Mouse (Mus musculus): ENCODE results near the gene Spef2.
"Not testable (repeated sequence)": the region's sequence is repeated elsewhere in the genome, so short reads cannot be mapped to it uniquely, and the experiment has no call there.

Gene Spef2

DNA sequence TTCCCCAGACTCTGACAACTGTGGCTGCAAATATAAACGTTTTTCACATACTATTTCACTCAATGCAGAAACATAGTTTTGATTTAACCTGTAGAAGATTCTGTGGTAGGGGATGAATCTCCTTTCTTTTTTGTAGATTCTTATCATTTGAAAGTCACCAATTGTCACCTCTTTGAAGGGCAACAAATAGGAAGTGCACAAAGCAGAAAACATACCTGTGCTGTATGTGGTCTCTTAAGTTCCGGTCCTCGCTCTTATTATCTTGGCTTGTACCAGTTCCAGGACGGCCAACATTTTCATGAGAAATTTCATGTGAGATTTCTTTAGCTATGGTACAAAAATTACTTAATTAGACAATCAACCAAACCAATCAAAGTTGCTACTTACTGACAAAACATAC lies 80.1 kb downstream of the Spef2 start:
- DNase-seq (ENCODE audit: low spot score in 2 of 2) = no peak

DNA sequence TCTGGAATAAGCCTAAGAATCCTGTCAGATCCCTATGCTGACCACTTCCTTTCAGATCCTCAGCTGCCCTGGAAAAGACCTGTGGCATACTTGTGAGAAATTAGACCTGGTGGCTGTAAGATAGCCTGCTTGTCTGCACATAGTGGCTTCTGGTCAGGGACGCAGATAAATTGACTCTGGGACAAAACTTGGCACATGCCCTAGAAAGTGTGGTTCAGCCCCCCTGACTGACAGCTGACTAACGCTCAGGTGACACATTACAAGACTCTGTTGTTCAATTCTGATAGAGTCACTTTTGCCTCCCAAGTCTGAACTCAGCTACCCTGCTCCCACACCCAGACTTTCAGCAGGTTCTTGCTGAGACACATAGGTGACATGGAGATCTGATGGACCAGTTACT lies 83.7 kb downstream of the Spef2 start:
- not testable (repeated sequence) for DNase-seq (ENCODE audit: low spot score in 2 of 2)

DNA sequence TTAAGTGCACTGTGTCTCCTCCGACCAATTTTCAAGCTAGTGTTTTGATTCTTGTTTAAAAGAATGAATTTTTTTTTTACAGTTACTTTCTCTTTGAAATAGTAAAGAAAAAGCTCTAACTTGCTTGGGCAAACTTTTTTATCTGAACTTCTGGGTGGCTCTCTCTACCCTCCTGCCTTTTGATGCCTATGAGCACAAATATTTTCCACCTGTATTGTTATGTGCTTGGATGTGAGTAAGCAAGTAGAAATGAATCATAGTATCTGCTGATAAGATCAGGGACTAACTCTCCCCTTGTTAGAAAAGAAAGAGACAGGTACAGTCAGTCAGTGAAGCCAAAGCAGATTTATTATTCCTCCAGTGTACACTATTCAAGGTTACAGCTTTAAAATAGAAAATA lies 87.5 kb downstream of the Spef2 start:
- no peak for DNase-seq (ENCODE audit: low spot score in 2 of 2)

DNA sequence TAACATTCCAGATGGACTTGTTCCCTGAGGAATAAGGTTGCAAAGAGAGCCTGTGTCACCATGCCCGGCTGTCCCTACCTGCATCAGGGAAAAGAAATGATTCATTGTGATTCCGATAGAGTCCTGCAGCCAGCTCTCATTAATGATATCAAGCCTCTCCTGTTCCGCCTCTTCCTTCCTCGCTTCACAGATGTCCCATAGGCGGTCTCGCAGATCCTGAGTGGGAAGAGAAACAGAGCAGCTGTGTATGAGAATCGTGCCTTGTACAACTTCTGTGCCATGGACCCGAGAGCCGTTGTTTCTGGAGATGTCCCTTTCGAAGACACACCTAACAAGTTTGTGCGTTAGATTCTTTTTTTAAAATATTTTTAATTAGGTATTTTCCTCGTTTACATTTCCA lies 114.2 kb downstream of the Spef2 start:
- no peak for DNase-seq (ENCODE audit: low spot score in 2 of 2)

DNA sequence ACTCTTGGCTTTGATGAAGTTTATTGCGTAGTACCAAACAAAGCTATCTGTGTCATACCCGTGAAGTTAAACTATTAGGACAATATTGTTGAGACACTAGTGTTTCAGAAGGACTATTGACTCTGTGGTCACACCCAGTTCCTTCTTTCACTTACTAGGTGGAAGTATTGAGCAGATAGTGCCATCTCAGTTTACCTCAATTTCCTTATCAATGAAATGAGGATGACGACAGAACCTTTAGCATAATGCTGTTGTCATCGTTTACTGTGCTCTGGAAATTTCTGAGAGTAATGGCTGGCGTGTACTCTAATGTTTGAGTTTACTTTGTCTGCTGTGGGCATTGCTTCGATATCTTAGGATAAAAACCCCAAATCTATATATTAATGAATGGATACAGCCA lies 117.0 kb downstream of the Spef2 start:
- DNase-seq (ENCODE audit: low spot score in 2 of 2) = no peak

DNA sequence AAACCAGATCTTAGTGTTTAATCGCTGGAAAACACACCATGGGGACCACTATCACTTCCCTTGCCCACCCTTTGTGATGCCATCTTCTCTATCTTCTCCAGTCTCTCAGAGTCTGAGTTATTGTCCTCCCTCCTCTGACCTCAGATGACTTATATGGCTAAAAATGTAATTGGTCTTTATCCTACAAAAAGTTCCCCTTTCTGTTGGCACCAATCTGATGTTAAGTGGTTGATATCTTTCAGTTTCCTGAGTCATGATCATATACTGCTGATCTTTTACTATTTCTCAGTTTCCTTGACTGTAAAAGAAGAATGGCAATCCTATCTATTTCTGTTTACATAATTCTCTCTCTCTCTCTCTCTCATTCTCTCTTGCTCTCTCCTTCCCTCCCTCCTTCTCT lies 119.0 kb downstream of the Spef2 start:
- DNase-seq (ENCODE audit: low spot score in 2 of 2) = no peak

DNA sequence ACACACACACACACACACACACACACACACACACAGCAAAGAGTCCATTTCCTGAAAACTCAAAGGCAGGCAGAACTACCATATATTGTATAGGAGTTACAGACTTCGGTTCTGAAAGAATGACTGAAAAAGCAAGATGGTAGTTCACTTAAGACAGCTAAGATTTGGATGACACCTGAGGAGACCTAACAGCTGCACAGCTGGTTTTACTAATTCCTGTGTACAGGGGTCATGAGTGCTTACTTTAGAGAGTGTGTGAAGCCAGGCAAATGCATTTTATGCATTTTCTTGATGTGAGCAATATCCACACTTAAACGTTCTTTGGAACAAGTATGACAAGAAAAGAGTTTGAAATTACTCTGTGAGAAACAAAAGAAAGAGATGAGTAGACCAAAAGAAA lies 124.0 kb downstream of the Spef2 start:
- DNase-seq (ENCODE audit: low spot score in 2 of 2) = no peak

DNA sequence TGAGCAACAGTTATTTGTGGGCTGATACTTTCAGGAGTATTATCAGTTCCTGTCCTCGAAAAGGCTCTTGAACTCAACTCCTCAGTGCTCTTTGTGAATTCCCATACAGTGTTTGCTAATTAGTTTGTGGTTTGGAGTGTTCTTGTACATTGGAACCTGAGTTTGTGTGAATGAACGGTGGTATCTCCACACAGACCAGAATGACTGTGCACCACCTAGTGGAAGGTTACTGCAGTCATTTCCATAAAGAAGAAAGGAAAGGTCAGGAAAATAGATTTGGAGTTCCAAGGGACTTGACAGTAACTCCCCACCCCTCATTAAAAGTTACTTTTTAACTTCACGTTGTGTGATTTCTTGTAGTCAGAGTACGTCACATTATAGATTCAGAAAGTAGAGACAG lies 140.5 kb downstream of the Spef2 start:
- DNase-seq (ENCODE audit: low spot score in 2 of 2) = no peak

DNA sequence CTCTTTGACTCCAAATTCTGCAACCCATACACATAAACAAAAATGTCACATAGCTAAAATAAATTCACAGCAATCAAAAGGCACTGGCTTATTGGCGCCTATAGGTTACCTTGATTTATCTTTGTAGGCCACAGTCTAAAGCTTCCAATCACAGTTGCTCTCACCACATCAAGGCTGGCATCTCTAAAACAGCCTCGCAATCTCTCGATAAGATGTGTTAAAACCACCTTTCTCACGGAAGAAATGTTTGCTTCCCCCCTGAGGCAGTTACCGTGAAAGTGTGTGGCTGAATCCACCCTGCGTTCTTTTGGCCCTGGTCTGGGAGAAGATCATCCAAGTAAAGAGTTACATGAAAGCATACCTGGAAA lies 148.6 kb downstream of the Spef2 start:
- DNase-seq (ENCODE audit: low spot score in 2 of 2) = no peak

DNA sequence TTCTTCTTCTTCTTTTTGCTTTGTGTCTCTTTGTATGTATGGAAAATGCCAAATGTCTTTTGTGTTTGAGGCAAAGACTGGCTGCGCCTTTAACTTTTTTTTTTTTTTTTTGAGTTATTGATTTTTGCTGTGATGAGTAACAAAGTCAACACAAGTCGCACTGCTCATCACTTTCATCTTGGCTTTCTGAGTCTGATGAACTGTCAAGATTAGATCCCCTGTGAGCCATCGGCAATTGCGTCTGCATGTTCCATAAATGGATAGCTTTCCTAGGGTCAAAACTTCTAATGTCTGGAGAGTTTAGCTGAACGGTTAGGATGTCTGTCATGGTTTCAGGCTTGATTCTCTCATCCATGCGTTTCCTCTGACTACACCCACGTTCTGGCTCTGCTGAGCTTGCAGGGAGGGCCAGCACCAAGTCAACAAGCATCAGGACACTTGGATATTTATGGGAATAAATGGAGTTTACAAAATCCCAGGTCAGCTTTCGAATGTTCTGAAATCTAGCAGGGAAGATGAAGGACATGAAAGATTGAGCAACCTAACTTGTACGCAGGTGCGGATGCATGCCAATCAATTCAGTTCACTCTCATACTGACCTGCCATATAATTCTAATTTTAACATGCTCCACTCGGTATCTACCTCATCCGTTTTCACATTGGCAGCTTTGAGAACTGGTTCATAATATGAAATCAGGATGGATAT lies 149.1 kb downstream of the Spef2 start:
- no peak for DNase-seq (ENCODE audit: low spot score in 2 of 2)

DNA sequence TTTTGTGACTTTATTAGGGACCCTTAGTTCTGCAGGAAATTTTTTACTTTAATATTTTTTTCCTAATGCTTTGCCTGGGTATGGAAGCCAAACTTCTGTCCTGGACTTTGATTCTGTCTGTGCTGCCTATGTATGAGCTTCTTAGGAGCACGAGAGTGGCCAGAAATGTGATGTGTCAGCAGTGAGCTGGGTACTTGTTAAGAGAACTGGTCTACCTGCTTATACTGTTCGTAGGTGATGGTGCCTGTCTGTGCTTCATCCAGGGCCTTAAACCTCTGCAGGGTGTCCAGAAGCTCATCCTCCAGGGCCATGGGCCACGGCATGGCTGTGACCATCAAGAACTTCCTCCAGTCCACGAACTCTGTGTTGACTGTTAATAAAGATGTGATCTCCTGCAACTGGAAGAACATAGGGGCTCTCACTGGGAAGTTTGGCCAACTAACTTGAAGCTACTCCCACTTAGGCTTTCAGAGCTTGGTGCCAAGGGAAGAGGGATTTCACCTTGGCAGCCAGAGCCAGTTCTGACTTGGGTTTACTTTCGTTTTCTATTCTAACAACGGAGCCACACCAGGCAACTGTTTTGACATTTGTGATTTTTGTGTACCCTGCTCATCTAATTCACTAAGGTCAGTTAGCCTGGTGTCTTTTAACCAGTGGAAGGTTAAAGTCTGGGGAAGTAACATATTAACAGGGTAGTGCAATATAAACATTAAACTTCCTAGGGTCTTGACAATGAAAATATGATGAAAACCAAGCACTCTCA lies 152.2 kb downstream of the Spef2 start:
- DNase-seq (ENCODE audit: low spot score in 2 of 2) = no peak

DNA sequence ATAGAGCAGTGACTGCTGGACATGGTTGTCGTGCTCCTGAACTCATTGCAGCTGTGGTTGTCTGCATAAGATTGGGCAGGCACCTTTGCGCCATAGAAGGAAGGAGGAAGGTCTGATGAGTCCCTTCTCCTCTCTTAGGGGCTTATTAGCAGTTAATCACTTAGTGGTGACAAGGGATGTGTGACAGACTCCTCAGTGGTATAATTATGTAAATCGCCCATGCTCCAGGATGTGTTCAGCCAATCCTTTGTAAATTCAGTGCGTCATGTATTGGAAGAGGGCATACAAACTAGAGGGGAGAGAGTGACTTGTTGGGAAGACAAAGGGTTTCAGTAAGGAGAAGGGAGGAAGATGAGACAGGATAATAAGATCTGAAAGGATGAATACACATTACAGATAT lies 158.7 kb downstream of the Spef2 start:
- no peak for DNase-seq (ENCODE audit: low spot score in 2 of 2)

DNA sequence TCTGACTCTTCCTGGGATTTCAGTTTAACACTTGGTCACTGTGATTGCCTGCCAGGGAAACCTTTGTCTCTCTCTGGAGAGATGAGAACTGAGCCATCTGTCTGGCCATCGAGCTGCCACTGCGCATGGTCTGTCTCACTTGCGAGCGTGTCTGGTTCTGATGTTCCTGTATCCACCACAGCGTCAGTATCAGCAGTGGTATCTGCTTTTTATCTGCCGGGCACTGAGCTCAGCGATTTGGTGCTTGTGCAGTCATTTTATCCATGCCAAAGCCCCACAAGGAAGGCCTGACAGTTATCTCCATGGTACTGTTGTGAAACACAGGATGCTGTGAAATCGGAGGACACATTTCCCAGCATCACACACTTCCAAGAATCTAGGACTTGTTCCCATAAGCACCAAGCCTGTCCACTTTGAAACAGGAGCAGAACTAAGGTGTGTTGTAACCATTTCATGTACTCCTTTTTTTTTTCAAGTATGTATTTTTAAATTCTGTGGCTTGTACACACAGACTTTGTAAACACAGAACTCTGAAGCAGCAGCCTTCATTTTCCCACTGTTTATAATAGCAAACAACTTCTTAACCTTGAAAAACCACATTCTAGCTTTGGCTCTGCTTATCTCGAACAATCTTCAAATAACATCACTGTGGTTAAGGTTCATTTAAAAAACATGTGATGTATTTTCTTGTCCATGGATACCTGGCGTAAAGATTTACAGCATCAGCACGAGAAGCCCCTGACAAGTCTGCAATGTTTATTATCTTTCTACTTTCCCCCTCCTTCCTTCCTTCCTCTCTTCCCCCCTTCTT lies 168.0 kb downstream of the Spef2 start:
- no peak for DNase-seq (ENCODE audit: low spot score in 2 of 2)

DNA sequence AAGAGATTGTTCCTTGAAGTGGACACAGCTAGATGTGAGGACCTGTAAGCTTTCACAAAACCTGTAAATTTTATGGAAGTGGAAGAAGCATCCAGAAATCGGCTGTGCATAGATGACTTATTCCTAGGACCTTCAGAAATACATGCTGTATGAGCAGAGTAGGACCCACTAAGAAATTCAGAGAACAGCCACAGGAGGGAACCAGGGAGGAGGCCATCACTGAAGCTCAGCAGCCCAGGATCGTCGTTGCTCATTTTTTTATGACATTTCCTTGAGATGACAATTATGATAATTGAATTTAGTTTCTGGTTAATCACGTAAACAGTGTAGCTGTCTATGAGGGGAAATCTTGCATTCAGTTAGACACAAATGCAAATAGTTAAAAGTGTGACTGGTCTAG lies 171.4 kb downstream of the Spef2 start:
- DNase-seq (ENCODE audit: low spot score in 2 of 2) = no peak

DNA sequence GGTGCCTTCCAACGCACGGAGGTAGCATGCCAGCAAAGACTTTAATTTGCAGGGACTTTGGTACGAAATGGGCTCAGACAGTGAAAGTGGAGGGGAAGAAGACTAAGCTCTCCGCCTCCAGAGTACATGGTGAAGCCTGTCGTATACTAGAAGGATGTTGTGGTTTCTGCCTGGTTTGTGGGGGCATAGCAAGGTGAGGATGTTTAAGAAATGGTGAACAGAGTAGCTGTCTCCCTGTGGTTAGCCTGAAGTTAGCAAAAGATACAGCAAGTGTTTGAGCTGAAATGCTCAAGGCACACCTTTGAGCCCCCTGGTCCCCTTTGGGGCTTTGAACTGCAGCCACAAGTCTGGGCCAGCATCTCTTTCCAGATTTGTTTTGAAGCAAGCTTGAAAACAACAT lies 173.9 kb downstream of the Spef2 start:
- no peak for DNase-seq (ENCODE audit: low spot score in 2 of 2)

DNA sequence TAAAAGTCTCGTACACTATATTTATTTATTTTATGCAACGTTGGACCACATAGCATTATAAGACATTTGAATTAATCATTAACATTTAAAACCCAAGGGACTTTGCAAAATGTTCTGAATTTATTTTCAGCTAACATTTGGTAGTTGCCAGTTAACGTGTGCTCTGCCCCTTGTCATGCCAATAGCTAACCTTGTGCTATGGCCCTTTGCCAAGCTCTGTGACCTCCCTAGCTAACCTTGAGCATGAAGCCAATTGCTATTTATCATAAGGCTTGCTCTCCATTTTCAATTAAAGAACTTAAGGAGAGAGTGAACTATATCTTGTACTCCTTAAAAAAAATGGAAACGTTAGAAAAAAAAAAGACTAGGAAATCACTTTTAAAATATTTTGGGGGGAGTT lies 175.3 kb downstream of the Spef2 start:
- no peak for DNase-seq (ENCODE audit: low spot score in 2 of 2)

DNA sequence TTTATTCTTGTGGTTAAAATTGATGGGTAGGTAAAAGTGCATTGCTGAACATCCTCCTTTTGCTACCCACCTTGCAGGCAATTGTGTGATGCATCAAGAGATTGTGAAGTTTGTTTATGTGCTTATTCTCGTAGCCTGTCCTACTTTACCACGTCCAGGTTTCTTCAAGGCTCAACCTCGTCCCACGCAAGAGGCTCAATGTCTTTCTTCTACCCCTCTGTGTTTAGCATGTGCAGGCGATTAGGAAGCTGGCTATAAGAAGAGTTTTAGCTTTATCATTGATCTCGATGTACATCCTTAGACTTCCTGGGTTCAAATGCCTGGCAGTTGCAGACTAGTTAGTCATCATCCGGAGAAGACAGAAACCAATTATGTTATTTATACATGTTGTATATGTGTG lies 176.0 kb downstream of the Spef2 start:
- DNase-seq (ENCODE audit: low spot score in 2 of 2) = no peak

DNA sequence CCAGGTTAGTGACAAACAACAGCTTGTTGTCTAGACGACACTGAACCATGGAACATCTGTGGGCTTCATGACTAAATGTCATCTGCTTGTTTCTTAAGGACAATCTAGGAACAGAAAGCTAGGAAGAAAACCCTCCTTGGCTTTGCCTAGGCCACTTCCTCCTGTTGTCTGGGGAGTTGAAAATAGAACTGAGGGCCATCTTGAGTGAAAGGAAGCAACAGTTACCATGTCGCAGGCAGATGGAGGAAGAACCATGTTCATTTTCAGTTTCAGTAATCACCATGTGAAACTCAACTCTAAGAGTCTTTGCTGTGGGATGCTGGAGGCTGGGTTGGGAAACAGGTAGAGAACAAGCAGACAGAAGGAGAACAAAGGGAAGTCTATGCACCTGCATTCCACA lies 176.8 kb downstream of the Spef2 start:
- DNase-seq (ENCODE audit: low spot score in 2 of 2) = no peak

DNA sequence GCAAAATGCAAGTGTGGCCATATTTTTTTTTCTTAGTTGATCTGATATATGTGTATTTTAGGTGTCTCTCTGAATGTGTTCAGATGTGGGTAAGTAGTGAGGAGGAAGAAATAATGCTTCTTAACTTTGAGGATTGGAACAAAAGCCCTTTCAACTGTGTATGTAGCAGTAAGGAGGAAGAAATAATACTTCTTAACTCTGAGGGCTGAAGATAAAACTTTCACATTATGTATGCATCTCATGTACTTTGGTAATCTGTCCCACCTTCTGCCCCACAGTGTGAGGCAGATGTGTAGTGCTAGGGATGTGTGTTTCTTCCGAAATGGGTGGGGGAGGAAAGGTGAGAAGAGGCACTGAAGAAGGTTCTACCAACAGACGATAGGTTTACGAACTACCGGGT lies 181.4 kb downstream of the Spef2 start:
- no peak for DNase-seq (ENCODE audit: low spot score in 2 of 2)

DNA sequence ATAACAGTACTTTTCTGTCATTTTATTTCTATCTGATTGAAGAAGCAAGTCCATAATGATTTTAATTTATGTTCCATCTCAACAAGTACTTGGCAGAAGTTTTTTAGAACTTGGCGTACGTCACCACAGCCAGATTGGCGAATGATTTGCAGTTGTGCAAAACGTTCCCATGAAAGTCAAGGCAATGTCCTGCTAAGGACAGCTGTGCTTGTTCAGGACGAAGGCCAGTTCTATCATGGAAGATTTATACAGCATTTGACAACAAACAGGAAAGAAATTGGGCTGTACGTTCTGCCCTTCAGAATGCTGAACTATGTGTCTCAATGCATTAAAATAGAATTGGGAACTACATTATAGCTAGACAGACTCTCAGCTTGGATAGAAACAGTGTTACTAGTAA lies 183.3 kb downstream of the Spef2 start:
- DNase-seq (ENCODE audit: low spot score in 2 of 2) = no peak

DNA sequence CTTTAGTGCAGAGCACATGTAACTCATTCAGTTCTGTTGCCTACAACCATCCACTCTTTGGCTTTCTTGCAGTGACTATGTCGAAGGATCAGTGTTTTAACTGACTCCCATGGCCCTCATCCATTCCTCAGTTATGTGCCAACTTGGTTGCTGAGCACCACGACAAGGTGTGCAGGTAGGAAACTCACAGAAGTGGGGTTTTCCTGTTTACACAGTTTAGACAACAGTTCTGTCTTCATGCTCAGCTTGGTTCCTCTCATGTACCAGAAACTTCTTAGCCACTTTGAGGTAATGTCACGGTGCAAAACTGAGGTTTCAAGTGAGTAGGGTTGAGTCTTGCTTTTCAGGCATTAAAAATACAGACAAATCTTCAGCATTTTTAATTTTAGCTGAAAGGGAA lies 184.5 kb downstream of the Spef2 start:
- no peak for DNase-seq (ENCODE audit: low spot score in 2 of 2)

DNA sequence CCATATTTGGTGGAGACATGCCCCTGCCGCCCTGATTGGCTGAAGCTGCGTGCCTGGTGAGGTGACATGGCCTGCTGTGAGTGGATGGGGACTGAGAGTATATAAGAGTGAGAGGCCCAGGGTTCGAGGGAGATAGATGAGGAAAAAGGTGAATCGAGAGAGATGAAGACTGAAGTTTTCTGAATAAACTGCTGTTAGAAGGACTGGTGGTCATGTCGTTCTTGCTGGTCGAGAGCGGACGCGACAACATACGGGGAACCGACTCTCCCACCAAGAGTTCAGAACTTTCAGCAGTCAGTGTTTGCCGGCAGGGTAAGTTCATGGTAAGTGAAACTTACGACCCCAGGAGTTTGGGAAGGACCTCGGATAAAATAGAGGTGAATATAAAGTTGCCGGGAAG lies 191.4 kb downstream of the Spef2 start:
- DNase-seq (ENCODE audit: low spot score in 2 of 2) = not testable (repeated sequence)

DNA sequence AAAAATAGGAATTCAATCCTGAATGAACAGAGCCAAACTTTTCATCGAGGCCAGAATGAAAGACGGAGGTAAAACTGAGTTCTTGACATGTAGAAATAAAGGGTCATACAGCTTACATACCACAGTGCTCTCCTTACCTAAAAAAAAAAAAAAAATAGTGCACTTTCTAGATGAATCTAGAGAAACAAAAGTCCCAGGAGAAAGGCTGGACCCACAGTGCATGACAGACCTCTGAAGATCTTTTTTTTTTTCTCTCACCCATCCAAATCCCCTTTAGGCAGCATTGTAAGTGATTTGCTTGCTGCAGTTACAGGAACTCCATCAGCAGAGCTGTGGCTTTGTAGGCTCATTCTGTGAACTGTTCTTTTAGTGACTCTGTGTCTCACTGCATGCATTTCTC lies 199.7 kb downstream of the Spef2 start:
- DNase-seq (ENCODE audit: low spot score in 2 of 2) = no peak
